Mouse (Mus musculus) liver, embryonic 14.5 days (tissue): ENCODE results near the gene Kdm2a.

ENCODE experiments used
- CTCF ChIP-seq: IDR thresholded peaks from 2 replicates; pipeline ENCODE4 v1.5.1; 2016; ENCODE audit warnings: antibody characterized with exemption, low read depth, control low read depth
- EP300 ChIP-seq: IDR thresholded peaks from 2 replicates; pipeline ENCODE4 v1.6.1; 2016; ENCODE audit warnings: antibody characterized with exemption, low read depth

- TF ChIP-seq CTCF: no peak
- TF ChIP-seq EP300: no peak
These were observed 27.8 kb downstream of the Kdm2a start for GRCm38 (mm10) chr19:4370254-4370653.
